Mouse (Mus musculus) yolk sac, embryonic 10.5 days (tissue): ENCODE data around the gene Fnbp1l.

Experiments used
- DNase-seq: peaks from one replicate; pipeline ENCODE4 v3.0.0-alpha.2; 2017; ENCODE audit warnings: low spot score

Gene Fnbp1l

DNA sequence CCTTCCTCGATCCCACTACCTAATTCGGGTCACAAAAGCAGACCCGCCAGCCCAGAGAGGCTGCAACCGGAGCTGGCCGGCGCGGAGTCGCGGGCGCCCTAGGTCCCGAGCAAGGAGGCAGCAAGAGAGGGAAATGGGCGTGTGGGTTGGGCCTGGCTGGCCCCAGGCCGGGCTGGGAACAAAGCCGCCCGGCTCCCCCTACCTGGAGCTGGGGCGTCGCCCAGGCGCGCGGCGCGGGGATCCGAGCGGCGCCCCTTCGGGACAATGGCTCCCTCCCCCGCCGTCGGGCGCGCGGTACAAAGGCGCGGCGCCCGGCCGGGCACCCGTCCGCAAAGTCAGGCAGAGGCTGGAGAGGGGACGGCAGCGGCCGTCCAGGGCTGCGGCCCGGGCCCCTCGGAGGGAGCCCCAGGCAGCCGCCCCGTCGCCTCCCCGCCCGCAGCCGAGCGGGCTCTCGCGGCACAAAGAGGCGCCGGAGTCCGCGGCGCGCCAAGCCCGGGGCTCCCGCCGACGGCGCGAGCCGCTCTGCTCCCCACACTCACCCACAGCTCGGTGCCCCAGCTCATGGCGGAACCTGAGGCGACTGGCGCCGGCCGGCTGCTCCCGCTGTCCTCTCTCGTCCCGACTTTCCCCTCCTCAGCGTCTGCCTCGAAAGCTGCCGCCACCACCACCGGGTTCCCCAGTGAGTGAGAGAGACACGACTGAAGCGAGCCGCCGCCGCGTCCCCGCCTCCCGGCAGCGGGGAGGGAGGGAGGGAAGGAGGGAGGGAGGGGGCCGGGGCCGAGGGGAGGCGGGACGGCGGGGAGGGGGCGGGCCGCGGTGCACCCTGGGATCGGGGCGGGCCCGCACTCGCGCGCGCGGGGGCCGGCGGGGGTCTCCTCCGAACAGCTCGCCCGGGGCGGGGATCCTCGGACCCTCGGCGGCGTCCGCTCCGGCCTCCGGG, at the start of gene Fnbp1l:
TSS of gene Fnbp1l (minus strand) at position 725 of the 940 bp plus-strand sequence.
- peak; percentile 90 for DNase-seq

DNA sequence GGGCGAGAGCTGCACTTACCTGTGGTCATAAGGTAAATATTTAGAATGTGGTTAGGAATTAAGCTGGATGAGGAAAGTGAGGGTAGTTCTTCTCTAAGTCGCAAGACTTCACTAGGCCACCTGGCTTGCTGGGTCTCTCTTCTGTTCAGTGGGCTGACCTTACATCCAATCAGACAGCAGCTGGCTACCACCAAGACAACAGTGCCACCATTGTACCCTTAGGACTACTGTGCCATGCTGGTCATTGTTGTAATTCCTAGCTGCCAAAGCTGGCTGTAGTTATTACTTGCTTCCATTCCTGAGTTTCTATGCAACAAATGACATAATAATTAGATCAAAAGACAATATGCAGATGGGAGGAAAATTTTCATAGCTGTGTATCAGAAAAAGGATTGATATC, 41.3 kb upstream of the Fnbp1l start:
- DNase-seq, result no peak

DNA sequence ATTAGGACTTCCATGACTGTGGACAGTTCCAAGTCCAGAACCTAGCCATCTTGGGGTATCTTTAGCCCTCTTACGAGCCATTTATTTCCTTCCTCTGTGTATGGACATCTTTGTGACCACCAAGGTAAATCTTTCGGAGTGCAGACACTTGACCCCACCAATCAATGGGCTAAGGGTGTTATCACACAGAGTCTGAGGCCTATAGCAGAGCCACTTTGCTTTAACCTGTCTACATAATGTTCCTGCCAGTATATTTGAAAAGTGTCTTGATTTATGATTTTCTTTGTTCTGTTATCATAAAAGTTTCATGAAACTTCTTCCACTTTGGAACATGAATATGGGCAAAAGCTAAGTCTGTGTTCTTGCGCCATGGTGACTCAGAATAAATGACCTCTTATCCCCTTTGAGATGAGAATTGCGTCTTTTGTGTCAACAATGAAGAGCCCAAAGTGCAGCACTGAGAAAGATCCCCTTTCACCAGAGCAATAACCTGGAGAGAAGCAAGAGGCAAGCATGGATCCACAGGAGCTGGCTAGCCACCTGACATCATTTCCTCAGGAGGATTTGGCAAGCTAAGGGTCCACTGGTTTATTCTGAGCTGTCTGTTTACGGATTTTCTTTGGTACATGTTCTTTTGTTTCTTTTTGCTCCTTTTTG, 39.9 kb upstream of the Fnbp1l start:
- no peak for DNase-seq

DNA sequence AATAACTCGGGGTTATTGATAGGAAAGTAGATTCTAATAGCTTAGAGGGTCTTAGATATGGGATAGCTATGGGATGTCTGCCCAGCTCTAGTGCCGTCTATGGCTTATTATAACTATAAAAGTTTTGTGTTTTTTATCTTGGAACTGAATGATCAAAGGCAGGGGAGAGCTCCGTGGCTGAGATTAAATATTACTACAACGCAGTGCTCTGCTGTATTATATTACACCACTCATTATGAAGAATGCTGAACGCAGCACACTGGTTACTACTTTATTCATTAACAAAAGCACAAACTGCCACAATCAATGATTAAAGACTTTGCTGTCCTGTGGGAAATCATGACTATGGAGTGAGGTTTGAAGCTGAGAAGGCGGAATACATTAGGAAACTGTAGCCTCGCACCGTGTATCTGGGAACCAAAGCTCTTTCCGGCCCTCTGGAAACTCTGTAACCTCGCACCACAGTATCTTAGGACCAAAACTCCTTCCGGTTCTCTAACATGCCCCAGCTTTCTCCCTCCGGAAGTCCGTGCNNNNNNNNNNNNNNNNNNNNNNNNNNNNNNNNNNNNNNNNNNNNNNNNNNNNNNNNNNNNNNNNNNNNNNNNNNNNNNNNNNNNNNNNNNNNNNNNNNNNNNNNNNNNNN, 27.8 kb upstream of the Fnbp1l start:
- no peak for DNase-seq

DNA sequence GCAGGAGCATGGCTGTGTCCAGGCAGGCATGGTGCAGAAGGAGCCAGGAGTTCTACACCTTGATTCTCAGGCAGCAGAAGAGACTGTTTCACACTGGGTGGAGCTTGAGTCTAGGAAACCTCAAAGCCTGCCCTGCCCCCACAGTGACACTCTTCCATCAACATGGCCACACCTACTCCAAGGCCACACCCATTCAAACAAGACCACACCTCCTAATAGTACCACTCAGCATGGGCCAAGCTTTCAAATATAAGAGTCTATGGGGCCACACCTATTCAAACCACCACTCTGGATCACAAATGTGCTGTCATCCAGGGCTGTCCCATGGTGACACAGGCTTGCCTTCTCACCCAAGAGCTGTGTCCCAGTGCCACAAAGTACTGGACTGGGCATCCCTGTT, 20.8 kb upstream of the Fnbp1l start:
- DNase-seq, result no peak

DNA sequence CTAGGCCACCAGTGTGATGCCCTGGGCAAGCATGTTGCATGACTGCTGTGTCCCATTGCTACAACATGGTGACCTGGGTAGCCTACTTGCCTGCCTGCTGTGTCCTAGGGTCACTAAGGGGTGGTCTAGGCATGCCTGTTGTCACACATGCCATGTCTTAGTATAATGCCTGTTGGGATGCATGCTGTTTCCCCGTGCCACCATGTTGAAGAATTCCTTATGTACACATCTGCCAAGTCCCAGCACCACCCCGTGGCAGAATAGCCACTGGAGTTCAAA, 19.6 kb upstream of the Fnbp1l start:
- DNase-seq, result no peak

DNA sequence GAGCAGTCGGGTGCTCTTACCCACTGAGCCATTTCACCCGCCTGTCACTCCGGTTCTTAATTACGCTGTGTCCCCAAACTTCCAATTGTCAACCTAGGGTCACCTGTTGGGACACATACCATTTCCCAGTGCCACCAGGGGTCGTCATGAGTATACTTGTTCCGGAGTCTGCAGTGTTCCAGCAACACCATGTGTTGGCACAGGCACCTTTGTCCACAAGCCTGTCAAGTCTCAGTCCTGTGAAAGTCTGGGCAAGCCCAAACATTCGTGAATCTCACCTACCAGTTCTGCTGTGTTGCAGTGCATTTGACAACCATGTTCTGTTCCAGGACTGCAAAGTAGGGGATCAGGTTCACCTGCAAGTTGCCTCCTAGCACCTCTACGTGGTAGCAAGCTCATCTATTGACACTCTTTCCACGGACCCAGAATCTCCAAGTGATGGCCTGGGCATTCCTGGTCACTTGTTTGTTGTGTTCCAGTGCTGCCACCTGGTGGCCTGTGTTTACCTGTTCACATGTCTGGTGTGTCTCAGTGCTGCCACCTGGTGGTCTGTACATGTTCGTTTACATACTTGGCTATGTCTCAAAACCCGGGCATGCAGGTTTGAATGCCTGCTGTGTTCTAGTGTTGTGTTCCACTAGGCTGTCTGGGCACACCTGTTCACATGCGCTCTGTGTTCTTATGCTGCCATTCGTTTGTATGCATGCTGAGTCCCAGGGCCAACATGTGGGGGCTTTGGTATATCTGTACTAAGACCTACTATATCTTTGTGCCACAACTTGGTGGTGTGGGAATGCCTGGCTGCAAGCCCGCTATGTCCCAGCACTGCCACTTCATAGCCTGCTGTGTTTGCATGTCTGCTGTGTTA, 19.0 kb upstream of the Fnbp1l start:
- peak; percentile 92 for DNase-seq

DNA sequence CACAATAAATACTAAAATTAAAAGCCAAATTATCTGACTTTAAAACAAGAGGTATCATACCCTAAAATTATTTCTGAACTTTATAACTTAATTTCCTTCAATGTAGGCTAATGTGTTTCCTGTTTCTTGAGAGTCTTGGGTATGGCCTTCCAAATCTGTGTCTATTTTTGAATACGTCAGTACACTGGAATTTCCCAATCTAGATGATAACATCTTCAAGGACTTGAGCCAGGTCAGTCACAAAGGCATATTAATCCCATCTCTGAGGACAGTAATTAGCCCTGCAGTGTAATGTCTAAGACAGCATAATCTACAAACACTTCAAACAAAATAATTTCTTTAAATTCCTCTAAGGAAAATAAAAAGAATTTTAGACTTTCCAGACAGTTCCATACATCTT, 17.8 kb upstream of the Fnbp1l start:
- DNase-seq, result no peak

DNA sequence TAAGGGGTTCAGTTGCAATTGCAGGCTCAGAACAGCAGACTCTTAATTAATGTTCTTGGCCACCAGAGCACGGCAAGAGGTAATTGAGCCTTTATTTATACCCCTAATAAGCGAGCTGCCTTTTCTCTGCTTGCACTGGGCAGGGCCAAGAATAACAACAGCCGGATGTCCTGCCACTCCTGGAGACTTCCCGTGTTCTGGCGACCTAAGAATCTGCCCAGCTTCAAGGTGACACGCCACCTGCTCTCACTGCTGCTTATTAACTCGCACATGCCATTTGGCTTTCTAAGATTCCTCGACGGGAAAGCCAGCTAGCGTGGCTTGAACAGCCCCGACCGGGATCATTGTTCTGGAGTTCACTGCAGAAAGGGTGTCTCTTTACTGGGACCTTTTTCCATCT, 15.7 kb upstream of the Fnbp1l start:
- no peak for DNase-seq

DNA sequence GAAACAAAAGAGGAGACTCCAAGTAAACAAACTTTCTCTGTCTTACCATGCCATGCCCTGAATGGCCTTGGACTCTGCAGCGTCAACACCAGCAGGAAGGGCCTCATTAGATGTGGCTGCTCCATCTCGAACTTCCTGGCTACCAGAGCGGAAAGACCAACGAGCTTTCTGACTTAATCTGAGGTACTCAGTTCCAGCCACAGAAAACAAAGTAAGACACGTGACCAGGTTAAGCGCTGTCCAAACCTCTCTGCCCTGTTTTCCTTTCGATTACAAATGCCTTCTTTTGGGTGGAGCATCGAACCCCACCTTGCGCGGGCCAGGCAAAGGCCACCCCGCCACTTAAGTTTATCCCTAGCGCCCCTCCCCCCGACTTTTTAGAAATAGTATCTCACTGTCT, 10.1 kb upstream of the Fnbp1l start:
- peak; percentile 61 for DNase-seq

DNA sequence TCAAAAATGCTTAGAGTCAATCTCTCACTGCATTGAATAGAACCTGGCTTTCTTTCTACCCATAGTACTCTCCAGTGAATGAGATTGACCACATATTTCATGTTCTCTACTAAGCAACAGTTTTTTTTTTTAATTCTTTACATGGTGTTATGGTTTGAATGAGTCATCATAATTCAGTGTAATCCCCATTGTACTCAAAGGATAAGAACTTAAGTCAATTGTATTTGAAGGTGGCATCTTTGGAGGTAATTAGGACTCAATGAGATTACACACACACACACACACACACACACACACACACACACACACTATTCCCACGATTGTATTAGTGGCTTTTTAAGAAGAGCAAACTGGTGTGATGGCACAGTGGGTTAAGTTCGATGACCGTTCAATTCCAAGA, 9.4 kb upstream of the Fnbp1l start:
- DNase-seq, result no peak

DNA sequence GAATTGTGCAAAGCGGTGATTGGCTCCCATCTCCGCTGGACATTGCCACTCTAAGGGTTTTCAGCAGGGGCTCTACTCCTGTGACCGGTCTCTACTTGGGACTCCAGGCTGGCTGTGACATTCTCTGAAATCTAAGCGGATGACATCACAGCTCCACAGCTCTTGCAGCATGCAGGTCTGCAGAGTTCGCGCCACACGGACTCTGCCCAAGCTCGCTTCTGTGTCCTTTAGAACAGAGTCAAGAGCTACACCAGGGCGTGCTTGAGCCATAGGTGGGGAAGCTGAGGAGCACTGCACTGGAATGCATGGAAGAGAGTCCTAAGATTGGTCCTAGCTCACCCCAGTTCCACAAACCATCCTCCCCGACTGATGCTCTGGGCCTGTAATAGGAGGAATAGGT, 9.0 kb upstream of the Fnbp1l start:
- DNase-seq, result no peak

DNA sequence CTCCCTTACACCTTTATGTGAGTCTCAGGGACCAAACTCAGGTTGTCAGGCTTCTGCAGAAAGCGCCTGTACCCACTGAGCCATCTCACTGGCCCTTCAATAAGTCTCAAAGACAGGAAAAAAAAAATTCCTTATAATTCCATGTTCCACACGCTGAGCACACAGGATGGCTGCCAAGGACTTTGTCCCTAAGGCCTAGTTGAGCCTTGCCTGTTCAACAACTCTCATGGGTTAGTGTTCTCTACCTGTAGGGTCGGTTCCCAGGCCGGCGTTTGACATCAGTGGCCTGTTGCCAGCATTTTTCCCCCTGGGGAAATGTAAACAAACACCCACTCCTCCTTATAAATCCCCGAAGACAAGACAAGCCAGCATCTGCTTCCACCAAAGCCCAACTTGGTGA, 8.3 kb upstream of the Fnbp1l start:
- DNase-seq, result no peak

DNA sequence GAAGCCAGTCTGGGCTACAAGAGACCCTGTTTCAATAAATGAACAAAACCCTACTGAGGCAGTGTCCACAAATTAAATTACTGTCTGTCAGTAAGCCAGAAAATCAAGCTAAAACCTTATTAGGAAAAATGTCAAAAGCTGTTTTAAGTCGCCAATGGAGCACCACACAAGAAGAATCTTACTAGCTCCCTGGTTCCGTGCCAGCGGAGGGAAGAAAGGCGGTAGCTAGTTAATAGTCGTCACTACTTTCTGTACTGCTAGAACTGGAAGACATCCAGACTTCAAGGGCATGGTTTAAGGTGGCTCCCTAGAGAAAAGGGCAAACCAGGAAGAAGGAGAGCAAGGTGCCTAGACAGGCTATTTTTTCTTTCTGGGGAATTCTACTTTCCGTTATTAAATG, 5.1 kb upstream of the Fnbp1l start:
- no peak for DNase-seq

DNA sequence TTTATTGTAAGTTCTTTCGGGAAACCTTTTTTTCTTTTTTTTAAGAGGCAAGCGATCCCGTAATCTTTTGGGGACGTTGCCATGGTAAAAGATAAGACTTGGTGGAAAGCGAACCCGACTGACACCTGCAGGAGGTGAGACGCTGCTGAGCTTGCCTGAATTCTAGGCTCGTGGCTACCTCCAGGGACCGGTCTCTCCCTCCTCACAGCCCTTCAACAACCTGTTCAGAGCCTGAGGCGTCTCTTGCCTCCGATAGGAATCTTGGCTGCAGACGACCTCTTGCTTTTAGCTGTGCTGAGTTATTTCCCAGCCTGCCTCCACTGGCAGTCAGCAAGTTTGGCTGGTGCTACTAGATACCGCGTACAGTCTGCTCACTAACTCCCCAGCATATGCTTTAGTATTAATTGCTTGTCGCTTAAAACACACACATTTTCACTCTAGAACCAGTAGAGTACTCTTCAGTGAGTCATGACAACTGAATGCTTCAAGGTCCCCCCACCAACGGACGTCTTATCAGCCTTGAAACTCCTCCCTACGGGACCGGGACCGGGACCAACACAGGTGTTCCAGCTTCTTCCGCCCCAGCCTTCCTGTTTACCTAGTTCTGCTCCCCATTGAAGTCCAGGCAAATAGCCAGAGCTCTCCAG, 893 bp upstream of the Fnbp1l start:
- DNase-seq, result peak; percentile 69

DNA sequence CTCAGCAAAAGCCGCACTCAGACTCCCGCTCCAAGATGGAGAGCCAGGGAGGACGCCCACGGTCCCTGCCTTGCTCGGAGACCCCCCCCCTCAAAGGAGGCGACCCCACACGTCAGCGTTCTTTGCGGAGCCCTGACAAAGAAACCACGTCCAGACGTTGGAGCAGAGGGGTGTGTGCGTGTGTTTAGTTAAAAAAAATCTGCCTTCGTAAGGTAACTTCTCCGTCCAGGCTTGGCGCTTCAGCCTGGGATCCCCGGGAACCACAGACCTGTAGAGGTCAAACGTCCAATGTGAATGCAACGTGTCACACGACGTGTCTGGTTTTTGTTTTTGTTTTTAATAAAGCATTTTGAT, 393 bp upstream of the Fnbp1l start:
- DNase-seq, result no peak

DNA sequence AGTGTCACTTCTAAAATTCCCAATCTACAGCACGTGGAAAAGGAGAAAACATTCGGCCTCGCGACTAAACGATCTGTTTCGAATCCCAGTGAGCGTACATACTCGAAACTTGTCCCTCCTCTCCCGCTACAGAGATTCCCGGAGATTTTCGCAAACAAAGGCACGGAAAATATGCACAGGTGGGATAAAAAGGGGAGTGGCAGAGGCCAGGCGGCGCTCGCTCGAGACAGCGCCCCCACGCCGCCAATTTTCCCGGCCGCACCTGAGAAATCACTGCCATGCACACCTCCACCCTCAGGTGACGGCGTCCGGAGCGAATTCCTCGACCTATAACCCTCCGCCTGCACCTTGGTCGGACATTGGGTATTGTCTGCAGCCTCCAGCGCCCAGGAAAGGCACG, 1.1 kb downstream of the Fnbp1l start:
- peak; percentile 74 for DNase-seq

DNA sequence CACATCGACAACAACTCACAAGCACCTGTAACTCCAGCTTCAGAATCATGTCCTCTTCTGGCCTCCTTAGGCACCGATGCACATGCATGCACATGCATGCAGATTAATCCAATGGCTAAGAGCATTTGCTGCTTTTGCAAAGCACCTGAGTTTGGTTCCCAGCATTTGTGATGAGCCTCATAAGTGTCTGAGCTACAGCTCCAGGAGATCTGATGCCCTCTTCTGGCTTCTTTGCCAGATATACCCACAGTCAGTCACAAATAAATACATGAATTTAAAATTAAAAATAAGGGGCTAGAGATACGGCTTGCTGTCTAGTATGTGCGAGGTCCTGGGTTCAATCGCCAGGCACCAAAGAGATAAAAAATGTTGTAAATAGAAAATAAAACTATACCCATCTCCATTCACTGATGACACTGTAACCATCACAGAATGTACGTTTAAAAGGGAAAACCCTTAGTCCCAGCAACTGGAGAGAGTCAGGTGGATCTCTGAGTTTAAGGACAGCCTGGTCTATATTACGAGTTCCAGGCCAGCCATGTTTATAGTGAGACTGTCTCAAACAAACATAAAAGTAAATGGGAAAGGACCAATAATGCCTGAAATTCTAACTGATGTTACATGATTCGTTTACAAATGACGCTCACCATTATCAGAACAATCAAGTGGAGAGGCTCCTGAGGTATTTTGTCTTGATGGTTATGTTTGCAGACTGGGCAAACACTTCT, 1.7 kb downstream of the Fnbp1l start:
- DNase-seq, result no peak

DNA sequence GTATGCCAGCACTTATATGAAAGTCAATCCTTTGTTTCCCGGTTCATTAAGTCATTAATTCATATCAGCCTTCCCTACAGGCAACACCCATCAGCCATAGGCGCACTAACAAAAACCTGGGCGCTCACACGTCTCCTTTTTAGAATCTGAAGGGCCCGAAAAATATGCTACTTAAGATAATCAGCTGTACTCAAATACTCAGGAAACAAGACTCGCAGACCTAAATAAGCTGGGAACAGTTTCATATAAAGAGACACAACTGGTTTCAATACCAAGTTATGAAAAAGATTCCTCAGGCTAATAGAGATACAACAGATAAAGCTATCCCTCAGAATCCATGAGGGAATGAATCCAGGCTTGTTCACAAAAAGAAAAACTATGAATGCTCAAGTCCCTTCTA, 7.0 kb downstream of the Fnbp1l start:
- no peak for DNase-seq

DNA sequence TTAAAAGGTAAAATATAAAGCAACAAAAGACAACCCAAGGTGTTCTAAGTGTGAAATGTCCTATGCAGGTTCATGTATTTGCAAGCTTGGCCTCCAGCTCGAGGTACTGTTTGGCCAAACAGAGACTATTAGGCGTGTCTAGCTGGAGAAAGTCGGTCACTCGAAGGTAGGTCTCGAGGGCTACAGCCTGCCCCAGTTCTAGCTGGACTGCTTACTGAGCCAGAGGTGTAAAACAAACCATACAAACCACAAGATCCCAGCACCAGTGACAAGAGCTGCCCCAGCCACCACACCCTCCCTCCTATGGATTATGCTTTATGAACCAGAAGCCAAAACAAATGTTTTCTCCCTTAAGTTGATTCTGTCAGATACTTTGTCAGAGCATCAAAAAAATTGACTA, 7.8 kb downstream of the Fnbp1l start:
- DNase-seq, result no peak

DNA sequence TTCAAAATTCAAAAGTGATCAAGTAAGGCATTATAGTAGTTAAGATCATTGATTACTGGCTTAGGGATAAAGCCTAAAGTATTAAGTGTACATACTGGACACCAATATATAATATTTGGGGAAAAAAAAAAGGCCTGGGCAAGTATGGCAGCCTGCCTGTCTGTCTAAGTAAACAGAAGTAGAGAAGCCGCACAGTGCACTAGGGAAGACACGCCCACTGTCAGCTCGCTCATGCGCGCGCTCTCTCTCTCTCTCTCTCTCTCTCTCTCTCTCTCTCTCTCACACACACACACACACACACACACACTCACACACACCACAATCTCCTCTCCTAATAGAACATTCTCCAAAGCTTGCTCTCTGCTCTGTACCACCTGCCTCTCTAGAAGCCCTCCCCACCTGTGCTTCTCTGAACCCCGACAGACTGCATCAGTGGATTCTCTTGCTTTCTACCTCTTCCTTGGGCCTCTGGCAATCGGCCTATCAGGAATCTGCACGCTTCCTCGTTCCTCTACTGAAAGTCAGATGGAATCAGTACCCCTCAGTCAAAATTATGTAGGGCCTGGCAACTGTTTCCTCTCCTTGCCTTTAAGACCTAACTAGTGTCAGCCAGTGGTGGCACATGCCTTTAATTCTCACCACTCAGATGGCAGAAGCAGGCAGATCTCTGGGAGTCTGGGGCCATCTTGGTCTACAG, 13.3 kb downstream of the Fnbp1l start:
- DNase-seq, result no peak
